Mouse (Mus musculus) heart, postnatal 10 days (tissue): ENCODE measurements at regions not wholly inside any gene's neighbourhood (a gene's known extent, or its start where the extent isn't known, plus 50 kb on each side); places are given as distances from the start of the nearest gene placed in this dataset.

Source experiments
- DNase-seq, 2 experiments: peaks; one replicate each; pipeline ENCODE4 v3.0.0; 2021
- intact Hi-C: fragments of 180-260 bp; cut with DNase I; formaldehyde crosslinking; loops from one replicate; pipeline ENCODE4 v1.15.1; 2025

- DNase-seq = no peak
- intact Hi-C loops = no loop called here
Measured at GRCm38 (mm10) chr3:82781464-82781863, 94.8 kb downstream of the Rbm46 start.

GRCm38 (mm10) chr3:82770512-82771270 lies 105.6 kb downstream of the Rbm46 start:
- intact Hi-C loops = no loop called here
- no peak for DNase-seq

- no peak for DNase-seq
- intact Hi-C loops = no loop called here
Measured at GRCm38 (mm10) chr3:82767484-82767883, 108.8 kb downstream of the Rbm46 start.

- DNase-seq = no peak
- intact Hi-C loops = no loop called here
Measured at GRCm38 (mm10) chr3:82759946-82760345, 116.3 kb downstream of the Rbm46 start.

GRCm38 (mm10) chr3:82758967-82759366 lies 117.3 kb downstream of the Rbm46 start:
- no peak for DNase-seq
- intact Hi-C loops = no loop called here

GRCm38 (mm10) chr3:82725546-82725945 lies 150.7 kb downstream of the Rbm46 start:
- intact Hi-C loops = loop anchor here (1.0 kb wide), 1 partner anchor 360 kb away; no protein-coding TSS in a partner anchor
- DNase-seq = peak; percentile 21 to 56

- no peak for DNase-seq
- intact Hi-C loops = no loop called here
Measured at GRCm38 (mm10) chr3:82707628-82708027, 159.7 kb upstream of the Npy2r start.

- intact Hi-C loops = no loop called here
- DNase-seq = no peak
Measured at GRCm38 (mm10) chr3:82692131-82692530, 144.2 kb upstream of the Npy2r start.

GRCm38 (mm10) chr3:82656159-82656874 lies 108.4 kb upstream of the Npy2r start:
- no peak for DNase-seq
- intact Hi-C loops = no loop called here

- no peak for DNase-seq
- intact Hi-C loops = no loop called here
Measured at GRCm38 (mm10) chr3:82652346-82652745, 104.5 kb upstream of the Npy2r start.

GRCm38 (mm10) chr3:82640052-82640451 lies 92.2 kb upstream of the Npy2r start:
- intact Hi-C loops = no loop called here
- DNase-seq = no peak

GRCm38 (mm10) chr3:82636666-82637065 lies 88.8 kb upstream of the Npy2r start:
- peak; percentile 29 to 34 for DNase-seq
- intact Hi-C loops = no loop called here

- DNase-seq = no peak
- intact Hi-C loops = no loop called here
Measured at GRCm38 (mm10) chr3:82620418-82621003, 72.6 kb upstream of the Npy2r start.

- intact Hi-C loops = no loop called here
- DNase-seq = no peak
Measured at GRCm38 (mm10) chr3:82619371-82619770, 71.5 kb upstream of the Npy2r start.

- intact Hi-C loops = no loop called here
- DNase-seq = no peak
Measured at GRCm38 (mm10) chr3:82601880-82602279, 54.0 kb upstream of the Npy2r start.

GRCm38 (mm10) chr3:82598656-82599055 lies 50.8 kb upstream of the Npy2r start:
- intact Hi-C loops = no loop called here
- DNase-seq = peak in 1 of 2 experiments; percentile 1
